Mouse (Mus musculus) forebrain, embryonic 12.5 days (tissue): ENCODE results near the gene Acot8. TPM values are rescaled to one million over a fixed set of nuclear protein-coding genes. Genes with fewer than 3 reads are reported as not detected.

Source experiments
- polyA plus RNA-seq: library from polyadenylated mRNA; unstranded; fragments of >200 nt; fragmentation: Nextera tagmentation; extraction: Ambion mirVana; gene quantifications from 2 replicates; pipeline ENCODE4 v1.2.1, GENCODE M21; 2016

Acot8 gene
- polyA plus RNA-seq, 1 experiment from 2014 or later, result 13.7 TPM

Other genes starting within 250 kb of the Acot8 start
- 29.9 and 34.5 TPM in 2 replicates for gene Wfdc2, start 242.5 kb downstream of the Acot8 start, polyA plus RNA-seq
- not detected in 2 replicates for gene Spint3, start 231.4 kb downstream of the Acot8 start, polyA plus RNA-seq
- gene Wfdc6a, start 219.4 kb downstream of the Acot8 start, polyA plus RNA-seq, result not detected in 2 replicates
- gene Eppin, start 211.3 kb downstream of the Acot8 start, polyA plus RNA-seq, result not detected in 2 replicates
- gene Wfdc6b, start 191.4 kb downstream of the Acot8 start, polyA plus RNA-seq, result not detected in 2 replicates
- not detected in 2 replicates for gene Wfdc8, start 191.3 kb downstream of the Acot8 start, polyA plus RNA-seq
- not detected in 2 replicates for gene Wfdc16, start 166.1 kb downstream of the Acot8 start, polyA plus RNA-seq
- gene Wfdc10, start 148.8 kb downstream of the Acot8 start, polyA plus RNA-seq, result not detected in 2 replicates
- gene Wfdc9, start 148.3 kb downstream of the Acot8 start, polyA plus RNA-seq, result not detected in 2 replicates
- gene Wfdc11, start 130.8 kb downstream of the Acot8 start, polyA plus RNA-seq, result not detected in 2 replicates
- not detected in 2 replicates for gene Wfdc13, start 119.8 kb downstream of the Acot8 start, polyA plus RNA-seq
- not detected in 2 replicates for gene Spint4, start 106.4 kb downstream of the Acot8 start, polyA plus RNA-seq
- not detected in 2 replicates for gene Spint5, start 89.6 kb downstream of the Acot8 start, polyA plus RNA-seq
- gene Wfdc3, start 59.0 kb downstream of the Acot8 start, polyA plus RNA-seq, result 0.73 and 0.81 TPM in 2 replicates
- 83.6 and 88.3 TPM in 2 replicates for gene Dnttip1, start 58.9 kb downstream of the Acot8 start, polyA plus RNA-seq
- 601 and 611 TPM in 2 replicates for gene Ube2c, start 35.0 kb downstream of the Acot8 start, polyA plus RNA-seq
- gene Tnnc2, start 24.9 kb downstream of the Acot8 start, polyA plus RNA-seq, result 1.3 TPM in 1 of 2 replicates, not detected in the other
- gene Snx21, start 19.1 kb downstream of the Acot8 start, polyA plus RNA-seq, result 11.5 and 13.0 TPM in 2 replicates
- 10.2 and 10.7 TPM in 2 replicates for gene Zswim3, start 216 bp upstream of the Acot8 start, polyA plus RNA-seq
- gene Zswim1, start 17.8 kb upstream of the Acot8 start, polyA plus RNA-seq, result 21.4 and 25.7 TPM in 2 replicates
- not detected in 2 replicates for gene Spata25, start 23.7 kb upstream of the Acot8 start, polyA plus RNA-seq
- 85.8 and 88.3 TPM in 2 replicates for gene Ctsa, start 28.0 kb upstream of the Acot8 start, polyA plus RNA-seq
- 4.2 and 4.6 TPM in 2 replicates for gene Neurl2, start 28.6 kb upstream of the Acot8 start, polyA plus RNA-seq
- gene Pltp, start 52.8 kb upstream of the Acot8 start, polyA plus RNA-seq, result 39.0 and 40.4 TPM in 2 replicates
- 92.9 and 96.3 TPM in 2 replicates for gene Pcif1, start 74.4 kb upstream of the Acot8 start, polyA plus RNA-seq
- gene Zfp335, start 106.9 kb upstream of the Acot8 start, polyA plus RNA-seq, result 18.3 and 19.1 TPM in 2 replicates
- gene Mmp9, start 135.9 kb upstream of the Acot8 start, polyA plus RNA-seq, result 3.6 and 4.4 TPM in 2 replicates
- gene Slc12a5, start 155.9 kb upstream of the Acot8 start, polyA plus RNA-seq, result 5.6 and 6.2 TPM in 2 replicates
- 138 and 144 TPM in 2 replicates for gene Ncoa5, start 230.0 kb upstream of the Acot8 start, polyA plus RNA-seq